Comparison of ENCODE assay signal across 14 mouse cellular contexts in the genomic region with DNA sequence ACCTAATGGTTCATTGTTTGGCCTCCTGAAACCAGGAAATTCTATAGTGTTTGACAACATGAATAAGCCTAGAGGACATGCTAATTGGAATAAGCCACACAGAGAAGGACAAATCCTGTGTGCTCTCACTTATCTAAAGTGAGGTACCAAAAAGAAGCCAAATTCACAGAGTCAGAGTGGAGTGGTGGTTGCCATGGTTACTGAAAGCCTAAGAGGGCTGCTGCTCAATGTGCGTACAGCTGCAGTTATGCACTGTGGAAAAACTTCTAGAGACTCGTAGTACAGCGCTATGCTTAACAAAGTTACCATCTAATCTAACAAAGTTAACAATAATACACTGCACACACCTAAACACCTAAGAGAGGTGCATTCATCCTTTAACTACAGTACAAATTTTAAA.
A peak's percentile ranks its signal among the peaks of the same experiment; 100 is the strongest.
DNase-seq lines count a peak whose midpoint lies in the region; ATAC-seq lines count a peak whose summit lies in the region.
"Had no signal": no experiment of that assay in that cellular context is flagged by ENCODE, and none has a peak within 500 bp of the region (broad histone marks: within the 10 kb centered on the region; RNA-seq: fewer than 3 reads in every experiment).

No protein-coding gene starts in this region.

- DNase-seq in forebrain, embryonic 10.5 days (ENCODE audit: extremely low spot score, low spot score) = no peak
- DNase-seq in left cerebral cortex, adult 18-20 months (ENCODE audit: low spot score in 2 of 2) = peak; percentile 27 to 34
- no peak for DNase-seq in left cerebral cortex, postnatal 4 days
- DNase-seq in R1 (ENCODE audit: low read depth, low spot score) = peak; percentile 16
- DNase-seq in thymus, postnatal 4 days = no peak
- DNase-seq in B cell, adult 2 months = no peak
- DNase-seq: adrenal gland, adult 8-10 months; cerebellum, postnatal 10 days; thymus, postnatal 36 days had no signal

- no peaks in the 10 kb centered on the region for H3K36me3 ChIP-seq in forebrain, embryonic 13.5 days (ENCODE audit: poor library complexity, severe bottlenecking)
- H3K36me3 ChIP-seq in forebrain, embryonic 10.5 days (replicated peaks) = no peaks in the 10 kb centered on the region
- no peaks in the 10 kb centered on the region for H3K36me3 ChIP-seq in forebrain, embryonic 16.5 days (ENCODE audit: control insufficient read depth, insufficient read depth)
- H3K36me3 ChIP-seq: heart, embryonic 15.5 days; liver, embryonic 15.5 days; stomach, embryonic 15.5 days had no signal

- H3K27me3 ChIP-seq in forebrain, embryonic 13.5 days = 0 out of 2 replicates have a peak, but pooled peaks cover 11% of the 10 kb centered on the region
- no peaks in the 10 kb centered on the region; the same call in 1 of the 2 replicates for H3K27me3 ChIP-seq in forebrain, embryonic 10.5 days (ENCODE audit: poor library complexity, severe bottlenecking)
- no peaks in the 10 kb centered on the region for H3K27me3 ChIP-seq in forebrain, embryonic 16.5 days (replicated peaks; ENCODE audit: control insufficient read depth, insufficient read depth, low read length)
- H3K27me3 ChIP-seq: liver, embryonic 15.5 days had no signal

- 51% methylated on average over 3 of the region's 3 CpGs for WGBS in forebrain, embryonic 13.5 days
- WGBS in forebrain, embryonic 10.5 days = 74% methylated on average over 3 of the region's 3 CpGs
- WGBS in forebrain, embryonic 16.5 days = 44% methylated on average over 3 of the region's 3 CpGs

- H3K4me1 ChIP-seq in forebrain, embryonic 13.5 days = peaks cover 24% of the 10 kb centered on the region
- peaks cover 14% of the 10 kb centered on the region for H3K4me1 ChIP-seq in forebrain, embryonic 10.5 days
- peaks cover 26% of the 10 kb centered on the region for H3K4me1 ChIP-seq in forebrain, embryonic 16.5 days (replicated peaks; ENCODE audit: control insufficient read depth, insufficient read depth, low read length)
- H3K4me1 ChIP-seq: liver, embryonic 15.5 days had no signal

- ATAC-seq in forebrain, embryonic 13.5 days = peak; percentile 31; the same call in 1 of the 2 replicates
- ATAC-seq in forebrain, embryonic 16.5 days = peak; percentile 39

- no peak overlapping the region for H3K4me3 ChIP-seq in forebrain, embryonic 13.5 days
- H3K4me3 ChIP-seq in forebrain, embryonic 10.5 days = no peak overlapping the region
- H3K4me3 ChIP-seq in forebrain, embryonic 16.5 days (replicated peaks; ENCODE audit: low read length) = no peak overlapping the region
- H3K4me3 ChIP-seq: heart, embryonic 15.5 days; liver, embryonic 15.5 days; stomach, embryonic 15.5 days had no signal

- H3K9me3 ChIP-seq in forebrain, embryonic 13.5 days (replicated peaks) = no peaks in the 10 kb centered on the region
- H3K9me3 ChIP-seq in forebrain, embryonic 10.5 days = no peaks in the 10 kb centered on the region
- H3K9me3 ChIP-seq in forebrain, embryonic 16.5 days (ENCODE audit: control insufficient read depth, low read length) = no peaks in the 10 kb centered on the region
- H3K9me3 ChIP-seq: heart, embryonic 15.5 days; liver, embryonic 15.5 days; stomach, embryonic 15.5 days had no signal

- intact Hi-C loops in left cerebral cortex, postnatal 4 days (cut with DNase I) = loop anchor here (10.0 kb wide), 1 partner anchor 330 kb away; no protein-coding TSS in a partner anchor

- no peak overlapping the region for H3K9ac ChIP-seq in forebrain, embryonic 13.5 days
- H3K9ac ChIP-seq in forebrain, embryonic 16.5 days (replicated peaks; ENCODE audit: low read depth, low read length) = no peak overlapping the region
- H3K9ac ChIP-seq: heart, embryonic 15.5 days; liver, embryonic 15.5 days; stomach, embryonic 15.5 days had no signal

- no peak overlapping the region for H3K4me2 ChIP-seq in forebrain, embryonic 13.5 days
- H3K4me2 ChIP-seq in forebrain, embryonic 16.5 days (ENCODE audit: low read length) = no peak overlapping the region
- H3K4me2 ChIP-seq: heart, embryonic 15.5 days; liver, embryonic 15.5 days; stomach, embryonic 15.5 days had no signal

- H3K27ac ChIP-seq in forebrain, embryonic 13.5 days = no peak overlapping the region
- H3K27ac ChIP-seq in forebrain, embryonic 10.5 days = no peak overlapping the region
- no peak overlapping the region for H3K27ac ChIP-seq in forebrain, embryonic 16.5 days (ENCODE audit: low read length)
- H3K27ac ChIP-seq: heart, embryonic 15.5 days; liver, embryonic 15.5 days; stomach, embryonic 15.5 days had no signal

Comparison
In these comparisons a context has a peak if more than half of its experiments do, and no peak if none do; other contexts are left out.
1. DNase-seq: peak in left cerebral cortex, adult 18-20 months (2 of 2) and R1 (single experiment); none in forebrain, embryonic 10.5 days (single experiment), left cerebral cortex, postnatal 4 days (single experiment), thymus, postnatal 4 days (single experiment) and B cell, adult 2 months (0 of 2).